Mouse (Mus musculus): ENCODE measurements around the gene Gm36210. TPM values are rescaled to one million over a fixed set of nuclear protein-coding genes. Genes with fewer than 3 reads are reported as not detected.

Gm36210 gene
- under 1 TPM; 0.50 to 0.74 TPM for total RNA-seq (2021)

GRCm38 (mm10) chr7:4906466-4906950 is at the start of gene Gm36210:
TSS of gene Gm36210 (minus strand) at chr7:4906516.
- intact Hi-C loops (cut with DNase I) = no loop called here
- DNase-seq = no peak

GRCm38 (mm10) chr7:4953815-4954445 is 47.6 kb upstream of the Gm36210 start:
- intact Hi-C loops (cut with DNase I) = no loop called here
- peak; percentile 42 for DNase-seq

- intact Hi-C loops (cut with DNase I) = no loop called here
- DNase-seq = no peak
Observed at GRCm38 (mm10) chr7:4950561-4951342, 44.4 kb upstream of the Gm36210 start.

- intact Hi-C loops (cut with DNase I) = no loop called here
- no peak for DNase-seq
Observed at GRCm38 (mm10) chr7:4948386-4948785, 42.1 kb upstream of the Gm36210 start.

DNA sequence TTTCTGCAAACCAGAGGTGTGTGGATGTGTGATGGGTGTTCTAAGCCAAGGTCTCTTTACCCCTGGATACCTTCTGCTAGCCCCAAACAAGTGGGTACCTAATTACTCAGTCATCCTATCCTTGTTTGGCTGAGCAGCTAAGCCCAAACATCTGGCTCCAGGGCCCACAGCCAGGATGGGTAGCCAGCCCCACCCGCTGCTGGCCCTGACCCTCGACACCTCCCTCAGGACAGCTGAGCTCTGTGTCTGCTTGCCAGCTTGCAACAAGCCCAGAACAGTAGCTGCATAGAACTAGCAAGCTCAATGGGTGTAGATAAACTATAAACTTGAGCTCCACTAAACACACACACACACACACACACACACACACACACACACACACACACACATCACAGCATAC is 41.5 kb upstream of the Gm36210 start:
- peak; percentile 51 for DNase-seq
- intact Hi-C loops (cut with DNase I) = no loop called here

- intact Hi-C loops (cut with DNase I) = no loop called here
- DNase-seq = peak; percentile 93
Observed at GRCm38 (mm10) chr7:4943223-4943815, 37.0 kb upstream of the Gm36210 start.

- no peak for DNase-seq
- intact Hi-C loops (cut with DNase I) = no loop called here
Observed at GRCm38 (mm10) chr7:4942673-4943072, 36.4 kb upstream of the Gm36210 start.

- peak; percentile 81 for DNase-seq
- intact Hi-C loops (cut with DNase I) = no loop called here
Observed at GRCm38 (mm10) chr7:4940068-4940479, 33.8 kb upstream of the Gm36210 start.

DNA sequence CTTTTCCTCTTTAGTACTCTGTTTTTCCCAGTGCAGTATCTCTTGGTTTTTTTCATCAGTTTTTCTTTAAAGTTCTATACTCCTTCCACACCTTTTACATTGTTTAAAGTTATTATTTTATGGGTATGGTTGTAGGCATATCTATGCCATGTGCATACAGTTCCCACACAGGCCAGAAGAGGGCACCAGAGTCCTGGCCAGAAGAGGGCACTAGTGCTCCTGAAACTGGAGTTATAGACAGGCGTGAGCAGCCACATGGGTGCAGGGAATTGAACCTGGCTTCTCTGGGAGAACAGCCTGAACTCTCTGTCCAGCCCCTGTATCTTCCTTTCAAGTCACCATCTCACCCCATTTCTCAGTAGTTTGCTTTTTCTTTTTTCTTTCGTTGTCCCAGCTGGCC is 32.1 kb upstream of the Gm36210 start:
- peak; percentile 78 for DNase-seq
- intact Hi-C loops (cut with DNase I) = loop anchor here (10.0 kb wide), 1 partner anchor 106 kb away; no protein-coding TSS in a partner anchor

GRCm38 (mm10) chr7:4937392-4937791 is 31.1 kb upstream of the Gm36210 start:
- intact Hi-C loops (cut with DNase I) = loop anchor here (10.0 kb wide), 1 partner anchor 107 kb away; no protein-coding TSS in a partner anchor
- DNase-seq = no peak

- no peak for DNase-seq
- intact Hi-C loops (cut with DNase I) = loop anchor here (10.0 kb wide), 1 partner anchor 108 kb away; no protein-coding TSS in a partner anchor
Observed at GRCm38 (mm10) chr7:4936832-4937231, 30.5 kb upstream of the Gm36210 start.

DNA sequence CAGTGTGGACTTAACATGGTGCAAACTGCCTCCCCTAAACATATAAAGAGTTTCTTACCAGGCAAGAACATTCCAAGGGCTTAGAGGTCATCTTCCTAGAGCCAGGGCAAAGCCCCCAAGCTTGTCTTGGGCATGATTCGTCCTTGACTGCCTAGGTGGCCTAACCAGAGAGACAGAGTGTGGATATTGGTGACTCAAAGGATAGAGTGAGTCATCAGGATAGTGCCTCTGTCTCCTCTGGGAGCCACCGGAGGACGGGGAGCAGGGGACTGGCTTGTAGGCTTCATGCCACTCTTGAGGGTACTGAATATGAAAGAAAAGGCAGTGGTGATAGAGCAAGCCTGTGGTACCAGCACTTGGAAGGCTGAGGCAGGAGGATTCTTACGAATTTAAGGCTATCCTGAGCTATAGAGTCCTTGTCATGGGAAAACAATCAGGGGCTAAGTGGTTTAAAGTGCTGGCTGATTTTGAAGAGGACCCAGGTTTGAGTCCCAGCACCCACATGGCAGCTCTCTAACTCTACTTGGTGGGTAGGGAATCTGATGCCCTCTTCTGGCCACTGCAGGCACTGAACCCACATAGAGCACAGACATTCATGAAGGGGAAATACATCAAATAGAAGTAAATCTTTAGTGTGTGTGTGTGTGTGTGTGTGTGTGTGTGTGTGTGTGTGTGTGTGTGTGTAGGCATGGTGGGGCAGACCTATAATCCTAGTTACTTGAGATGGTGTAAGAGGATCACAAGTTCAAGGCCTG is 28.0 kb upstream of the Gm36210 start:
- intact Hi-C loops (cut with DNase I) = loop anchor here (10.0 kb wide), 1 partner anchor 110 kb away; no protein-coding TSS in a partner anchor
- DNase-seq = no peak

GRCm38 (mm10) chr7:4933103-4933502 is 26.8 kb upstream of the Gm36210 start:
- peak; percentile 57 for DNase-seq
- intact Hi-C loops (cut with DNase I) = loop anchor here (10.0 kb wide), 1 partner anchor 112 kb away; no protein-coding TSS in a partner anchor

- intact Hi-C loops (cut with DNase I) = no loop called here
- no peak for DNase-seq
Observed at GRCm38 (mm10) chr7:4928323-4928722, 22.0 kb upstream of the Gm36210 start.

DNA sequence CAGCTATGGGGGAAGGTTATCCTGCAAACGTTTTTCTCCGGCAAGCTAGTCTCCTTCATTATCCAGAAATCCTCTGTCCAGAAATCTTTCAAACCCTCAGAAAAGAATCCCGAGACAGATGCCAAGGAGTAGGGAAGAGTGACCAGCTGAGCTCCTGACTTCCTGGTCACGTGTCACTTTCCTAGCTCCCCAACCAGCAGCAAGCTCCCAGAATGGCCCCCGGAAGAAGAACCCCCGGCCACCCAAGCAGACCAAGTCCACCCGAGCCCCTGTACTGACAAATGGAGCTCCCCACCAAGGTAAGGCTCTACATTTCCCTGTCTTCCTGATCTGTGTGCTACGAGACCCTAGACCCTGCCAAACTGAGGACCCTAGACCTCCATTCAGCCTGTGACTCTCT is 21.4 kb upstream of the Gm36210 start:
- DNase-seq = no peak
- intact Hi-C loops (cut with DNase I) = no loop called here

GRCm38 (mm10) chr7:4926849-4927248 is 20.5 kb upstream of the Gm36210 start:
- intact Hi-C loops (cut with DNase I) = no loop called here
- no peak for DNase-seq

GRCm38 (mm10) chr7:4925441-4926381 is 19.4 kb upstream of the Gm36210 start, which contains the start of gene Ssc5d:
TSS of gene Ssc5d (plus strand) at chr7:4925785.
- DNase-seq = peak; percentile 81

GRCm38 (mm10) chr7:4924891-4925301 is 18.6 kb upstream of the Gm36210 start:
- DNase-seq = no peak
- intact Hi-C loops (cut with DNase I) = no loop called here

More at GRCm38 (mm10) chr7:4925441-4926381, 19.4 kb upstream of the Gm36210 start, which contains the start of gene Ssc5d:
- intact Hi-C loops (cut with DNase I) = no loop called here

DNA sequence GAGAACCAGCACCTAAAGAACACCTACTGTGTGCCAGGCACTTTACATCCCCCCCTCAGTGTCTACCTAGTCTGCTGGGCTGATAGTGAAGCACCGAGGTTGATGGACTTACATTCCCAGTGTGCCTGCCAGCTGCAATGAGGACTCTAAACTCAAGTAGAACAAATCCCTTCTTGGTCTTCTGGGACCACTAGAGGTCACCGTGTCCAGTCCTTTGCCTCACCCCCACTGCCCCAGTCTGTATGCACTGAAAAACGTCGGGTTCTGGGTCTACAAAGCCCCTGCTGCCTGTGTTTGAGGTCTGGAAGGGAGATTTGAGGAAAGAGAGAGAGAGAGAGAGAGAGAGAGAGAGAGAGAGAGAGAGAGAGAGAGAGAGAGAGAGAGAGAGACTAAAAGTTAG is 18.2 kb upstream of the Gm36210 start:
- DNase-seq = no peak
- intact Hi-C loops (cut with DNase I) = no loop called here
